Mouse (Mus musculus) ES-CJ7 (cell line): ENCODE results near the gene Cc2d2a.

Source experiments
- DNase-seq: peaks from one replicate; pipeline ENCODE4 v3.0.0; 2011; ENCODE audit warnings: low read depth, low spot score

Cc2d2a gene

GRCm38 (mm10) chr5:43728375-43729165, 66.4 kb downstream of the Cc2d2a start:
- DNase-seq: no peak

- no peak for DNase-seq
These were observed 70.2 kb downstream of the Cc2d2a start for GRCm38 (mm10) chr5:43732381-43732780.

GRCm38 (mm10) chr5:43744187-43744586, 82.0 kb downstream of the Cc2d2a start:
- no peak for DNase-seq

GRCm38 (mm10) chr5:43745156-43745555, 83.0 kb downstream of the Cc2d2a start:
- DNase-seq: no peak

GRCm38 (mm10) chr5:43748039-43748438, 85.9 kb downstream of the Cc2d2a start:
- DNase-seq: no peak

- peak; percentile 40 for DNase-seq
These were observed 86.9 kb downstream of the Cc2d2a start for GRCm38 (mm10) chr5:43749092-43749491.

GRCm38 (mm10) chr5:43770618-43771354, 108.6 kb downstream of the Cc2d2a start:
- DNase-seq: no peak

GRCm38 (mm10) chr5:43771555-43771954, 109.4 kb downstream of the Cc2d2a start:
- DNase-seq: no peak

GRCm38 (mm10) chr5:43776407-43776806, 114.3 kb downstream of the Cc2d2a start:
- no peak for DNase-seq

GRCm38 (mm10) chr5:43776993-43777392, 114.8 kb downstream of the Cc2d2a start:
- no peak for DNase-seq

GRCm38 (mm10) chr5:43778583-43778982, 116.4 kb downstream of the Cc2d2a start:
- DNase-seq: no peak

GRCm38 (mm10) chr5:43781423-43781976, 119.4 kb downstream of the Cc2d2a start:
- DNase-seq: peak; percentile 45

GRCm38 (mm10) chr5:43781977-43782930, 120.1 kb downstream of the Cc2d2a start:
- DNase-seq: peak; percentile 65

- no peak for DNase-seq
These were observed 121.8 kb downstream of the Cc2d2a start for GRCm38 (mm10) chr5:43783996-43784395.

GRCm38 (mm10) chr5:43786607-43787006, 124.5 kb downstream of the Cc2d2a start:
- DNase-seq: no peak

- no peak for DNase-seq
These were observed 126.0 kb downstream of the Cc2d2a start for GRCm38 (mm10) chr5:43787976-43788752.
